Mouse (Mus musculus) limb, embryonic 12.5 days (tissue): ENCODE data around the gene Cpt2. TPM values are rescaled to one million over a fixed set of nuclear protein-coding genes. Genes with fewer than 3 reads are reported as not detected.

Experiments
- ATAC-seq: fragments of 200-750 bp; cut with Nextera tagmentation; 2 replicates; pipeline ENCODE4 v1.8.0; 2017; ENCODE audit warnings: low read depth, moderate TSS enrichment; ENCODE audit not compliant: insufficient number of reproducible peaks, insufficient read depth, low FRiP score, low TSS enrichment
- H3K27ac ChIP-seq: fragments of 300-500 bp; sonication (generic); 2 replicates; pipeline ENCODE4 v1.5.1; 2016; ENCODE audit warnings: mild to moderate bottlenecking, moderate library complexity
- H3K27me3 ChIP-seq: fragments of 300-500 bp; sonication (generic); 2 replicates; pipeline ENCODE4 v1.6.1; 2016; ENCODE audit warnings: mild to moderate bottlenecking, moderate library complexity
- H3K36me3 ChIP-seq: fragments of 300-500 bp; sonication (generic); 2 replicates; pipeline ENCODE4 v1.6.1; 2016; ENCODE audit warnings: mild to moderate bottlenecking, moderate library complexity
- H3K4me1 ChIP-seq: fragments of 300-500 bp; sonication (generic); replicated peaks from 2 replicates; pipeline ENCODE4 v1.6.1; 2016
- H3K4me2 ChIP-seq: fragments of 300-500 bp; sonication (generic); 2 replicates; pipeline ENCODE4 v1.6.1; 2016; ENCODE audit warnings: mild to moderate bottlenecking, moderate library complexity
- H3K4me3 ChIP-seq: fragments of 300-500 bp; sonication (generic); replicated peaks from 2 replicates; pipeline ENCODE4 v1.5.1; 2016; ENCODE audit warnings: mild to moderate bottlenecking
- H3K9ac ChIP-seq: fragments of 300-500 bp; sonication (generic); replicated peaks from 2 replicates; pipeline ENCODE4 v1.6.1; 2016; ENCODE audit warnings: mild to moderate bottlenecking, moderate library complexity
- H3K9me3 ChIP-seq: fragments of 300-500 bp; sonication (generic); 2 replicates; pipeline ENCODE4 v1.6.1; 2016; ENCODE audit warnings: mild to moderate bottlenecking, moderate library complexity
- WGBS: fragments of 180-500 bp; shearing (Covaris S2); methylation state at CpG from one replicate; pipeline ENCODE4 v1.1.7; 2016; 5-methylcytosine and 5-hydroxymethylcytosine counted together
- polyA plus RNA-seq: library from polyadenylated mRNA; unstranded; fragments of >200 nt; fragmentation: Nextera tagmentation; extraction: Ambion mirVana; gene quantifications from 2 replicates; pipeline ENCODE4 v1.2.1, GENCODE M21; 2016

The Cpt2 gene
- polyA plus RNA-seq, 1 experiment from 2014 or later: 36.1 TPM

DNA sequence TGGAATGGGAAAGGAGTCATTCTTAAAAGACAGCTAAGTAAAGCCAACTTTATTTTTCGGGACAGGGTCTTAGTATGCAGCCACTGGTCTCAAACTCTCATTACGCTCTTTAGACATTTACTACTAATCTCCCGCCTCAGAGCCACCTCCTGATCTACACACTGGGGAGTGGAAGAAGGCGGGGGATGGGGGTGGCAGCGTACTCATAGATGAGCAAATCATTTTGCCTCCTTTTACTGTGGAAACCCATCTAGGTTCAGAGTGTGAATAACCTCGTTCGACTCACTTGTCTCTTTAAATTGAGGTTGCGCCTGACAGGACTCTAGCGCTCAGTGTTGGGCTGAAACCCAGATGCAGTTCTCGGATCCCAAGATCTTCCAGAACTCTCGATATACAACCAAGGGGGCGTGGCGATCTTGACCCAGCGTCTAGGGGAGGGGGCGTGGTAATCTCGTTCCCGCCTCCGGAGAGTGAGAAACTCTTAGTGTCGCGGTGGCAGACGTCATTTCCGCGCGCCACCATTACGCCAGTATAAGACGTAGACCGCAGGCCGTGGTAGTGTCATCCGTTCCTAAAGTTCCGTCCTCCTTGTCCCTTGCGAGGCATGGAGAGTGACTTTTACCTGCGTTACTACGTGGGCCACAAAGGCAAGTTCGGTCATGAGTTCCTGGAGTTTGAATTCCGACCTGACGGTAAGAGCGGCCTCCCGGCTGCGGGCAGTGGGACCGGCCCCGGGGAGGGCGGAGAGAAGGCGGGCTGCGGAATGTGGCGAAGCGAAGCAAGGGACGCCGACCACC lies 44.0 kb downstream of the Cpt2 start, which contains the start of gene Magoh:
Gene Magoh (plus strand): TSS at position 502 of the 797 bp plus-strand sequence.
- peak within 1 kb of the TSS; percentile 90 for H3K4me2 ChIP-seq
- peaks cover 30% of the 10 kb centered on the region for H3K36me3 ChIP-seq
- H3K9me3 ChIP-seq: no peaks in the 10 kb centered on the region
- peak; percentile 91 for ATAC-seq
- peak within 1 kb of the TSS; percentile 85 for H3K9ac ChIP-seq
- peaks cover 17% of the 10 kb centered on the region for H3K4me1 ChIP-seq
- peak within 1 kb of the TSS; percentile 83 for H3K4me3 ChIP-seq
- WGBS: 4% methylated on average over 48 of the region's 48 CpGs
- H3K27ac ChIP-seq: peak within 1 kb of the TSS; percentile 53
- H3K27me3 ChIP-seq: no peaks in the 10 kb centered on the region

DNA sequence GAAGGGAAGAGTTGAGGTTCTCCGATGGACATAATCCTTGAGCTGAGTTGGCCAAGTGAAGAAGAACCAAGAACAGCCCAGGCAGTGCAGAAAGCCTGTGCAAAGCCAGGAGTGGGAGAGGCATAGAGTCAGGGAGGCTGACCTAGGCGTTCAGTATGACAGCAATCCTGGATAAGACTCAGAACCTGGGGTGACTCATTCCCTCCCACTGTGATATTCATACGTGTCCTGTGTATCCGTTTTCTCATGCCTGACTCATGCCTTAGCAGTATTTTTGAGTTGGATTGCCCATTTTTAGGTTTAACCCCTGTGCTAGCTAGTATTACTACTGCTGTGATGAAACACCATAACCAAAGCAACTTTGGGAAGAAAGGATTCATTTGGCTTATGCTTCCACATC lies 58.5 kb downstream of the Cpt2 start:
- 85% methylated on average over 4 of the region's 4 CpGs for WGBS
- no peak for ATAC-seq
- H3K36me3 ChIP-seq: no peaks in the 10 kb centered on the region; the same call in 1 of the 2 replicates

GRCm38 (mm10) chr4:107858995-107859394 lies 64.4 kb downstream of the Cpt2 start:
- Histone ChIP-seq H3K36me3 (peaks cover 12% of the 10 kb centered on the region; the same call in 1 of the 2 replicates), H3K9me3 (no peaks in the 10 kb centered on the region), H3K27me3 (no peaks in the 10 kb centered on the region), H3K4me1 (no peaks in the 10 kb centered on the region), H3K4me2 (no peak overlapping the region), H3K9ac (no peak overlapping the region), H3K4me3 (no peak overlapping the region), H3K27ac (no peak overlapping the region)
- ATAC-seq: no peak
- WGBS: 91% methylated on average over 7 of the region's 7 CpGs

More for the DNA sequence above, 58.5 kb downstream of the Cpt2 start:
- Histone ChIP-seq H3K4me2 (no peak overlapping the region), H3K9ac (no peak overlapping the region), H3K9me3 (no peaks in the 10 kb centered on the region), H3K4me1 (no peaks in the 10 kb centered on the region), H3K27ac (no peak overlapping the region), H3K4me3 (no peak overlapping the region), H3K27me3 (no peaks in the 10 kb centered on the region)

DNA sequence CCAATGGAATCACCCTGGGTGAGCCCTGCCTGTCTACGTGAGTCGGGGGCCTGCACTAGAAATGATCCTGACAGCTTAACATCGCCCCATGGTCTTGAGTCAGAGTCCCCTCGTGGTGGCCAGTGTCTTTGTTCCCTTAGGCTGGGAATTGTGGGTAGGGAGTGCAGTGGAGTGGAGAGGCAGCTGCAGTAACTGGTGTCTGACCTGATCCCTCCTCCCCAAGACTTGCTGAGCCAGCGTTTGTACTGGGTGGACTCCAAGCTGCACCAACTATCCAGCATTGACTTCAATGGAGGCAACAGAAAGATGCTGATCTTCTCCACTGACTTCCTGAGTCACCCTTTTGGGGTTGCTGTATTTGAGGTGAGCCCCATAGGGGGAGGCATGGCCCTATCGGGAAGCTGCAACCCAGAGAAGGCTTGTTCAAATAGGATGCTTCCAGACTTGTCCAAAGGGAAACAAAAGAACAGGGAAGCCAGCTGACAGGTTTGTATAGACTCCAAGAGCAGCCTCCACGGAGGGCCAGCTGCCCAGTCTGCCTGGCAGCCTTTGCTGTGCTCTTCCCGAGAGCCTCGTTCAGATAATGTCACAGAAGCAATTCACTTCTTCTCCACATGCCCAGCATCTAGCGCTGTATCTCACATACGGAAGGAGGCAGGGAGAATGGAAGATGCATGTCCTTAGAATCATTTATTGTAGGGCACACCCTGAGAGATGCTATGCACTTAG lies 66.3 kb downstream of the Cpt2 start:
- Histone ChIP-seq H3K9ac (no peak overlapping the region), H3K4me3 (no peak overlapping the region), H3K27me3 (no peaks in the 10 kb centered on the region; the same call in 1 of the 2 replicates), H3K36me3 (peaks cover 12% of the 10 kb centered on the region; the same call in 1 of the 2 replicates), H3K9me3 (no peaks in the 10 kb centered on the region), H3K27ac (no peak overlapping the region), H3K4me1 (no peaks in the 10 kb centered on the region), H3K4me2 (no peak overlapping the region)
- WGBS: 84% methylated on average over 11 of the region's 11 CpGs
- ATAC-seq: no peak

Other genes starting within 250 kb of the Cpt2 start
- gene Dmrtb1, start 239.4 kb downstream of the Cpt2 start, polyA plus RNA-seq: 0.25 and 0.27 TPM in 2 replicates
- gene Lrp8, start 121.3 kb downstream of the Cpt2 start, polyA plus RNA-seq: 6.0 and 7.4 TPM in 2 replicates
- 255 and 288 TPM in 2 replicates for gene Magoh, start 43.9 kb downstream of the Cpt2 start, polyA plus RNA-seq
- gene 0610037L13Rik, start 33.8 kb downstream of the Cpt2 start, polyA plus RNA-seq: 124 and 125 TPM in 2 replicates
- gene Slc1a7, start 44.7 kb upstream of the Cpt2 start, polyA plus RNA-seq: not detected in 2 replicates
- gene Podn, start 172.8 kb upstream of the Cpt2 start, polyA plus RNA-seq: 0.46 and 0.72 TPM in 2 replicates
- 136 and 149 TPM in 2 replicates for gene Scp2, start 221.4 kb upstream of the Cpt2 start, polyA plus RNA-seq
- 40.0 and 41.1 TPM in 2 replicates for gene Echdc2, start 241.8 kb upstream of the Cpt2 start, polyA plus RNA-seq